Mouse (Mus musculus) layer of hippocampus, postnatal 14 days (tissue): ENCODE data around the gene Sacs. TPM values are rescaled to one million over a fixed set of nuclear protein-coding genes. Genes with fewer than 3 reads are reported as not detected.

Experiments
- DNase-seq, 2 experiments: peaks; one replicate each; pipeline ENCODE4 v3.0.0; 2021 to 2022; ENCODE audit warnings: low spot score in 2 of 2, mixed read lengths in 1 of 2
- total RNA-seq, 2 experiments: library from RNA; stranded (reverse); gene quantifications; 2 replicates each; pipeline ENCODE4 v1.2.3; 2021

Gene Sacs
- total RNA-seq, 2 experiments from 2014 or later = 52.8 to 57.3 TPM

GRCm38 (mm10) chr14:61235846-61236474 lies 97.7 kb downstream of the Sacs start:
- no peak for DNase-seq

GRCm38 (mm10) chr14:61237101-61237654 lies 98.9 kb downstream of the Sacs start:
- no peak for DNase-seq

GRCm38 (mm10) chr14:61238751-61239150 lies 100.5 kb downstream of the Sacs start:
- no peak for DNase-seq

GRCm38 (mm10) chr14:61242611-61243010 lies 104.4 kb downstream of the Sacs start:
- DNase-seq = no peak

GRCm38 (mm10) chr14:61246444-61246843 lies 108.2 kb downstream of the Sacs start:
- no peak for DNase-seq

- DNase-seq = no peak
Measured at GRCm38 (mm10) chr14:61252596-61253388, 114.5 kb downstream of the Sacs start.

GRCm38 (mm10) chr14:61258352-61258751 lies 120.1 kb downstream of the Sacs start, which contains the start of gene Sgcg:
Sgcg (minus strand) TSS chr14:61258490.
- DNase-seq = no peak

GRCm38 (mm10) chr14:61259084-61259483 lies 120.8 kb downstream of the Sacs start:
- DNase-seq = no peak

- DNase-seq = no peak
Measured at GRCm38 (mm10) chr14:61267908-61268475, 129.7 kb downstream of the Sacs start.

GRCm38 (mm10) chr14:61274414-61275198 lies 136.3 kb downstream of the Sacs start:
- no peak for DNase-seq

GRCm38 (mm10) chr14:61277285-61277684 lies 139.0 kb downstream of the Sacs start:
- DNase-seq = peak in 1 of 2 experiments; percentile 19

GRCm38 (mm10) chr14:61278676-61279300 lies 140.5 kb downstream of the Sacs start:
- no peak for DNase-seq

- no peak for DNase-seq
Measured at GRCm38 (mm10) chr14:61288606-61289286, 150.5 kb downstream of the Sacs start.

Other genes starting within 250 kb of the Sacs start
- gene Tnfrsf19, start 92.0 kb upstream of the Sacs start, total RNA-seq = 10 to 100 TPM; 62.9 to 65.4 TPM
- under 1 TPM; 0.16 to 0.29 TPM for gene Sgcg, start 120.0 kb downstream of the Sacs start, total RNA-seq
- under 1 TPM; 0.45 to 0.65 TPM for gene Arl11, start 171.3 kb downstream of the Sacs start, total RNA-seq
- gene Ebpl, start 222.0 kb downstream of the Sacs start, total RNA-seq = 1 to 10 TPM; 5.0 to 5.6 TPM